Mouse (Mus musculus): ENCODE measurements at regions not wholly inside any gene's neighbourhood (a gene's known extent, or its start where the extent isn't known, plus 50 kb on each side); places are given as distances from the start of the nearest gene placed in this dataset.

DNA sequence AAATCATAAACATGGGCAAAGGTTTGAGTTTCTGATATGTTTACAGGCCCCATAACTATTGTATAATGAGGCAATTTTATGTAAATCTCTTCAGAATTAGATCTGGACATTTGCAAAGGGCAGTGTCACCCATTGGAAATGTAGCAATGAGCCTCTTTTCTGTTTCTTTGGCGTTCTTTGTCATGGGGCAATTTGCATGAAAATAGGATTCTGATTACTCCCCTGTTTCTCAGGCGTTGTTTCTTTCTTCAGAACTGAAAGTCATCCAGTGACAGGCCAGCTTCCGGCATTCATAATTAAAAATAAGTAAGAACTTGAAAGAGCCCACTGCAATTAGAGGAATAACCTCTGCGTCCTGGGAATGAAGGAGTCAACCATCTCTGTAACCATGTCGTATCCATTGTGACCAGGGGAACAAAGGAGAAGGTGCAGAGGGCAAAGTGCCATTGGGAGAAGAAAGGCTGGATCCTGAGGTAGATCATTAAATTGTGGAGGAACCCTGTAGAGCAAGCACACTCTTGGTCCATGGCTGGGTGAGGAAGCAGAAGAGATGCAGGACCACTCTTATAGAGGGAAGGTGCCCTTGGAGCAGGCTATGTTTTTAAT lies 690.8 kb upstream of the Tenm4 start:
- no peak for TF ChIP-seq POLR2A (IDR thresholded peaks at IDR 0.05; ENCODE audit: insufficient read length, low read depth)
- no peak for TF ChIP-seq E2F4 (IDR thresholded peaks at IDR 0.05; ENCODE audit: insufficient read depth)
- TF ChIP-seq USF1 (IDR thresholded peaks at IDR 0.05; ENCODE audit: low read depth): no peak
- TF ChIP-seq TCF12 (IDR thresholded peaks at IDR 0.05; ENCODE audit: insufficient read depth, poor library complexity, severe bottlenecking): no peak
- no peak for TF ChIP-seq MAX (IDR thresholded peaks at IDR 0.05; ENCODE audit: low read depth)
- no peak for TF ChIP-seq MYOD1 (IDR thresholded peaks at IDR 0.05; ENCODE audit: control insufficient read depth in 1 of 3, insufficient read length in 2 of 3, low read depth in 2 of 3)
- no peak for TF ChIP-seq CEBPB (IDR thresholded peaks at IDR 0.05; ENCODE audit: insufficient read depth, poor library complexity, severe bottlenecking)
- TF ChIP-seq POLR2AphosphoS2 (IDR thresholded peaks at IDR 0.05; ENCODE audit: insufficient read length, low read depth): no peak
